Mouse (Mus musculus) liver, embryonic 12.5 days (tissue): ENCODE data around the gene Etnk2. TPM values are rescaled to one million over a fixed set of nuclear protein-coding genes. Genes with fewer than 3 reads are reported as not detected.

Experiments used
- ATAC-seq: fragments of 200-750 bp; cut with Nextera tagmentation; 2 replicates; pipeline ENCODE4 v1.8.0; 2017; ENCODE audit warnings: moderate number of reproducible peaks, mild to moderate bottlenecking, moderate library complexity
- H3K27ac ChIP-seq: fragments of 300-500 bp; sonication (generic); 2 replicates; pipeline ENCODE4 v1.5.1; 2016; ENCODE audit warnings: mild to moderate bottlenecking
- H3K27me3 ChIP-seq: fragments of 300-500 bp; sonication (generic); replicated peaks from 2 replicates; pipeline ENCODE4 v1.6.1; 2016; ENCODE audit warnings: mild to moderate bottlenecking, moderate library complexity
- H3K36me3 ChIP-seq: fragments of 300-500 bp; sonication (generic); 2 replicates; pipeline ENCODE4 v1.6.1; 2016; ENCODE audit warnings: mild to moderate bottlenecking, moderate library complexity
- H3K4me1 ChIP-seq: fragments of 300-500 bp; sonication (generic); 2 replicates; pipeline ENCODE4 v1.6.1; 2016
- H3K4me2 ChIP-seq: fragments of 300-500 bp; sonication (generic); 2 replicates; pipeline ENCODE4 v1.6.1; 2016; ENCODE audit warnings: mild to moderate bottlenecking, moderate library complexity
- H3K4me3 ChIP-seq: fragments of 300-500 bp; sonication (generic); 2 replicates; pipeline ENCODE4 v1.5.1; 2016; ENCODE audit warnings: mild to moderate bottlenecking, moderate library complexity
- H3K9ac ChIP-seq: fragments of 300-500 bp; sonication (generic); 2 replicates; pipeline ENCODE4 v1.6.1; 2016; ENCODE audit warnings: mild to moderate bottlenecking, moderate library complexity
- H3K9me3 ChIP-seq: fragments of 300-500 bp; sonication (generic); replicated peaks from 2 replicates; pipeline ENCODE4 v1.6.1; 2016; ENCODE audit warnings: mild to moderate bottlenecking, moderate library complexity
- WGBS: fragments of 180-500 bp; shearing (Covaris S2); methylation state at CpG from one replicate; pipeline ENCODE4 v1.1.7; 2016; ENCODE audit not compliant: insufficient replicate concordance; 5-methylcytosine and 5-hydroxymethylcytosine counted together
- polyA plus RNA-seq: library from polyadenylated mRNA; unstranded; fragments of >200 nt; fragmentation: Nextera tagmentation; extraction: Ambion mirVana; gene quantifications from 2 replicates; pipeline ENCODE4 v1.2.1, GENCODE M21; 2016

Gene Etnk2
- polyA plus RNA-seq, 1 experiment from 2014 or later = 4.1 TPM

GRCm38 (mm10) chr1:133375696-133376346, 12.4 kb downstream of the Etnk2 start:
- no peak overlapping the region for H3K9ac ChIP-seq
- no peak overlapping the region for H3K27ac ChIP-seq

GRCm38 (mm10) chr1:133377547-133377946, 14.2 kb downstream of the Etnk2 start:
- WGBS = 70% methylated on average over 5 of the region's 5 CpGs
- H3K27ac ChIP-seq = no peak overlapping the region
- no peak overlapping the region for H3K9ac ChIP-seq
- no peak overlapping the region for H3K4me3 ChIP-seq
- H3K36me3 ChIP-seq = no peaks in the 10 kb centered on the region
- peaks cover 12% of the 10 kb centered on the region; the same call in 1 of the 2 replicates for H3K4me1 ChIP-seq
- no peak overlapping the region for H3K4me2 ChIP-seq
- H3K9me3 ChIP-seq = no peaks in the 10 kb centered on the region
- no peaks in the 10 kb centered on the region for H3K27me3 ChIP-seq
- ATAC-seq = no peak

More at GRCm38 (mm10) chr1:133375696-133376346, 12.4 kb downstream of the Etnk2 start:
- peak; percentile 11; the same call in 1 of the 2 replicates for ATAC-seq
- 54% methylated on average over 10 of the region's 10 CpGs for WGBS
- no peaks in the 10 kb centered on the region for H3K27me3 ChIP-seq
- H3K4me2 ChIP-seq = no peak overlapping the region
- H3K4me3 ChIP-seq = no peak overlapping the region
- H3K9me3 ChIP-seq = no peaks in the 10 kb centered on the region
- peaks cover 23% of the 10 kb centered on the region; the same call in 1 of the 2 replicates for H3K4me1 ChIP-seq
- H3K36me3 ChIP-seq = no peaks in the 10 kb centered on the region

GRCm38 (mm10) chr1:133379254-133379985, 16.0 kb downstream of the Etnk2 start:
- H3K9me3 ChIP-seq = no peaks in the 10 kb centered on the region
- H3K27ac ChIP-seq = no peak overlapping the region
- H3K4me2 ChIP-seq = no peak overlapping the region
- no peak for ATAC-seq
- WGBS = 60% methylated on average over 10 of the region's 10 CpGs
- no peak overlapping the region for H3K4me3 ChIP-seq
- H3K9ac ChIP-seq = no peak overlapping the region
- 0 out of 2 replicates have a peak, but pooled peaks cover 11% of the 10 kb centered on the region for H3K4me1 ChIP-seq
- no peaks in the 10 kb centered on the region; the same call in 1 of the 2 replicates for H3K36me3 ChIP-seq
- H3K27me3 ChIP-seq = no peaks in the 10 kb centered on the region

- ATAC-seq = no peak
- no peak overlapping the region for H3K27ac ChIP-seq
- 66% methylated on average over 3 of the region's 3 CpGs for WGBS
- no peak overlapping the region for H3K9ac ChIP-seq
- H3K36me3 ChIP-seq = peaks cover 4% of the 10 kb centered on the region; the same call in 1 of the 2 replicates
- H3K4me2 ChIP-seq = no peak overlapping the region
- no peaks in the 10 kb centered on the region for H3K27me3 ChIP-seq
- 0 out of 2 replicates have a peak, but pooled peaks cover 11% of the 10 kb centered on the region for H3K4me1 ChIP-seq
- no peaks in the 10 kb centered on the region for H3K9me3 ChIP-seq
- H3K4me3 ChIP-seq = no peak overlapping the region
These were observed 16.6 kb downstream of the Etnk2 start for GRCm38 (mm10) chr1:133379986-133380320.

GRCm38 (mm10) chr1:133380347-133381065, 17.1 kb downstream of the Etnk2 start:
- H3K9me3 ChIP-seq = no peaks in the 10 kb centered on the region
- H3K4me2 ChIP-seq = no peak overlapping the region
- H3K27me3 ChIP-seq = no peaks in the 10 kb centered on the region
- no peak overlapping the region for H3K9ac ChIP-seq
- 59% methylated on average over 14 of the region's 14 CpGs for WGBS
- no peak overlapping the region for H3K27ac ChIP-seq
- peaks cover 8% of the 10 kb centered on the region; the same call in 1 of the 2 replicates for H3K36me3 ChIP-seq
- H3K4me1 ChIP-seq = 0 out of 2 replicates have a peak, but pooled peaks cover 11% of the 10 kb centered on the region
- no peak for ATAC-seq
- no peak overlapping the region for H3K4me3 ChIP-seq

GRCm38 (mm10) chr1:133382008-133382407, 18.6 kb downstream of the Etnk2 start:
- Histone ChIP-seq H3K4me1 (peaks cover 11% of the 10 kb centered on the region; the same call in 1 of the 2 replicates), H3K36me3 (peaks cover 8% of the 10 kb centered on the region; the same call in 1 of the 2 replicates), H3K4me3 (no peak overlapping the region), H3K4me2 (no peak overlapping the region), H3K27ac (no peak overlapping the region), H3K9me3 (no peaks in the 10 kb centered on the region), H3K9ac (no peak overlapping the region), H3K27me3 (no peaks in the 10 kb centered on the region)
- no peak for ATAC-seq
- WGBS = 10% methylated on average over 9 of the region's 9 CpGs

GRCm38 (mm10) chr1:133382552-133383155, 19.3 kb downstream of the Etnk2 start:
- no peaks in the 10 kb centered on the region for H3K27me3 ChIP-seq
- H3K9me3 ChIP-seq = no peaks in the 10 kb centered on the region
- no peak overlapping the region for H3K27ac ChIP-seq
- 66% methylated on average over 12 of the region's 12 CpGs for WGBS
- ATAC-seq = no peak
- no peak overlapping the region for H3K4me3 ChIP-seq
- peaks cover 17% of the 10 kb centered on the region for H3K4me1 ChIP-seq
- no peak overlapping the region for H3K9ac ChIP-seq
- H3K4me2 ChIP-seq = no peak overlapping the region
- peaks cover 8% of the 10 kb centered on the region; the same call in 1 of the 2 replicates for H3K36me3 ChIP-seq

DNA sequence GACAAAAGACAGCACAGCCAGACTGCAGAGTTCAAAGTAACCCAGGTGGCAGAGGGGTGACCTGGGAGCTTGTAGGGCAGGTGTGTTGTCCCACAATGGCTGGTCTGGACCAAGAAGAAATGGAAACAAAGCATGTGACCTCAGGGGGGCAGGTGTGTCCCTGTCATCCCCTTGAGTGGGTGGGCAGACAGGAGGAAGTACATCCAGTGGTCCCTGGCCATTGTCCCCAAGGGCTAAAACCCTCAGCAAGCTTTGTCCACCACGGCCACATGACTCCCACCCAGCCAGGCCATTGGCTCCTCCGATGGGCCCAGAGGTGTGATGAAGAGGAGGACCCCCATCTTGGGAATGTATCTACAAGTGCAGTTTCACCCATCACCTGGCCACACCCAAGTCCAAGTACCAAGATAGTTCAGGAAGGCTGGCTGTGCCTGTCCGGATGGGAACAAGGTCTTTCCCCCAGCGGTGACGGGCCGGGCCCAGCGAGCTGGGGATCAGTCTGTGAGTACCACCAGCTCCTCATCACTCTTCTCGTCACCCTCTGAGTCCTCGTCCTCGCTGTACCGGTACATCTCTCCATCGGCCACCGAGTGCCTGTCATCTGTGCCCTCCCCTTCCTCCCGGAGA, 19.9 kb downstream of the Etnk2 start:
- 87% methylated on average over 14 of the region's 14 CpGs for WGBS
- H3K27me3 ChIP-seq = no peaks in the 10 kb centered on the region
- no peak overlapping the region for H3K4me3 ChIP-seq
- no peak overlapping the region for H3K9ac ChIP-seq
- ATAC-seq = no peak
- H3K9me3 ChIP-seq = no peaks in the 10 kb centered on the region
- peaks cover 8% of the 10 kb centered on the region; the same call in 1 of the 2 replicates for H3K36me3 ChIP-seq
- no peak overlapping the region for H3K27ac ChIP-seq
- H3K4me1 ChIP-seq = peaks cover 21% of the 10 kb centered on the region
- H3K4me2 ChIP-seq = no peak overlapping the region

DNA sequence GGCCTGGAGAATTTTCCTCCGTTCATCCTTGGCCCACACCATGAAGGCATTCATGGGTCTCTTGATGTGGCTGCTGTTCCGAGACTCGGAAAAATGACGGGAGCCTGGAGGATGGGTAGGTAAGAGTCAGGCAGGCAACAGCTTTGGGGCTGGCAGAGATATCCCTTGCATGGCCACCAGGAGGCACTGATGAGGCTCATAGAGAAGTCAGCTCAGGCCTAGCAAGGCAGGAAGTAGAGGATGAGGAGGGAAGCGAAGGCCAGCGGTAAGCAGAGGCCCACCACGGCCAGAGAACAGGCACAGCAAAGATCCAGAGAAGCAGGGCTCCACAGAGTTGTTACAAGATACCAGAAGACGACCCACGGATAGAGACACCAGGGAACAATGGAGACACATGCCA, 22.1 kb downstream of the Etnk2 start:
- H3K9ac ChIP-seq = peak overlapping the region; percentile 24; the same call in 1 of the 2 replicates
- H3K4me2 ChIP-seq = peak overlapping the region; percentile 40
- whole genome bisulfite sequencing = 24% methylated on average over 9 of the region's 9 CpGs
- H3K27ac ChIP-seq = no peak overlapping the region
- 0 out of 2 replicates have a peak, but pooled peaks have one; percentile 19 for ATAC-seq
- H3K4me3 ChIP-seq = peak overlapping the region; percentile 4; the same call in 1 of the 2 replicates
- H3K4me1 ChIP-seq = peaks cover 17% of the 10 kb centered on the region
- peaks cover 17% of the 10 kb centered on the region for H3K36me3 ChIP-seq
- no peaks in the 10 kb centered on the region for H3K9me3 ChIP-seq
- H3K27me3 ChIP-seq = no peaks in the 10 kb centered on the region

DNA sequence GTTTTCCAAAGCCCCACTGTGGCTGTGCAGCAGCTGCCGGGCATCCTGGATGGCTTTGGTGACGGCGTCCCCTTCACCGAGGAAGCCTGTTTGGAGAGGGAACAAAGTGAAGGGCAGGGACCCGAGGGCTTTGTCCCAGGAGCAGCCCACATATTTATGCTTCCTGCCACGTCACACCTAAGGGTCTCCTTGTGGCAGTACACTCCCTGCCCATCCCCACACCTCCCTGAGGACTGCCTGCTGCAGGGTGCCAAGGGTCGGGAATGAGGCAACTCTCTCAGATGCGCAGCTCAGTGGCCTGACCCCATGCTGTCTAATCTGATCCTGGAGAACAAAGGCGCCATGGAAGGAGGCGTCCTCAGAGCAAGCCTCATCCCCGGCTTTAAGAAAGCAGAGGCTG, 22.8 kb downstream of the Etnk2 start:
- no peaks in the 10 kb centered on the region for H3K9me3 ChIP-seq
- 69% methylated on average over 11 of the region's 11 CpGs for WGBS
- no peak overlapping the region for H3K9ac ChIP-seq
- H3K4me2 ChIP-seq = peak overlapping the region; percentile 40
- ATAC-seq = no peak
- H3K27ac ChIP-seq = no peak overlapping the region
- H3K4me3 ChIP-seq = no peak overlapping the region
- H3K4me1 ChIP-seq = peaks cover 17% of the 10 kb centered on the region
- no peaks in the 10 kb centered on the region for H3K27me3 ChIP-seq
- peaks cover 24% of the 10 kb centered on the region for H3K36me3 ChIP-seq
